Mouse (Mus musculus) 3T3-L1 (cell line): ENCODE measurements at regions not wholly inside any gene's neighbourhood (a gene's known extent, or its start where the extent isn't known, plus 50 kb on each side); places are given as distances from the start of the nearest gene placed in this dataset.

ENCODE experiments used
- DNase-seq: peaks from one replicate; pipeline ENCODE4 v3.0.0-alpha.2; 2015; ENCODE audit warnings: low read depth, low spot score

DNA sequence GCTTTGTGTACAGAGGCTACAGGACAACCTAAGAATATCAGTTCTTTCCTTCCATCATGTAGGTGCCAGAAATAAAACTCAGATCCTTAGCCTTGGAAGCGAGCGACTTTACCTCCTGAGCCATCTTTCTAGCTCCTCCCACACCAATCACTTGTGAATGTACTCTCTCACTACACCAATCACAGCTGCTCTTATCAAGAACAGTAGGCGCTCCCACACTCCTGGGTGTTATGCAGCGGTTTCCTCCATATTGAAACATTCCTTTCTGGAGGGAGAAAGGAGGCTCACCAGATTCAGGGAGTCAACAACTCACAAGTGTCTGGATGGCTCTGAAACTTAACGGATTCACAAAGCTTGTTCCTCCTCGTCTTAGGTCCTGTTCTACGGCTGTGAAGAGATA lies 168.1 kb upstream of the Arid2 start:
- no peak for DNase-seq

DNA sequence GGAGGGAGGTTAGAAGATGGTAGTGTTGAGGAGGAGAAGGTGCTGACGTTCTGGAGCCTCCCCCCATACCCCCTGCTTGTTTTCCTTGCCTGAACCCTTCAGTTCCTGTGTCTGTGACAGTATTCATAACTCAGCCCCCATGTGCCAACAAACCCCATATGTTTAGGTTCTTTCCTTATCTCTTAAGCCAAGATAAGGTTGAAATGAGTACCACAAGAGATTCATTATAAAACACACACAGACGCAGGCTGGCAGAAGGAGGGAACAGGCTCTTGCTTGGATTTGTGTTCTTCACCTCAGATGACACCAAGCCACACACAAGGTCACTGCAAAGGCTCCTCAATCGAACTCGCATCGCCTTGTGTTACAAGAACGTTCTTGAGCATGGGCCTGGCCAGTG lies 162.9 kb upstream of the Arid2 start:
- no peak for DNase-seq

- DNase-seq: no peak
Observed at GRCm38 (mm10) chr15:96129699-96130098, 157.6 kb upstream of the Arid2 start.

DNA sequence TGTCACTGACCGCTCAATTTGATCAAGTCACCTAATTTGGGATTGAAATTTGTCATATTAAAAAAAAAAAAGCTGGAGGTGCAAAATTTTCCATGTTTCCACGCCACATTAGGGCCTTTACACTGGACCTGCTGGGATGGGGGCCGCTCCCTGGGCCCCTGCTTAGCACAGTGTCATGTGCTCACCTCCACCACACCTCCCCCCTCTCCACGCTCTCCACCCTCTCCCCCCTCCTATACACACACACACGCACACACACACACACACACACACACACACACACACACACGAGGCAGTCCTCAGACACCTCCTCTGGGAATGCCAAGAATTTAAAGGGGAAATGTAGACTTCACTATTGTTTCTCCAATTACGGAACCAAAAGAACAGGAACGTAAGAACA lies 156.8 kb upstream of the Arid2 start:
- DNase-seq: no peak

GRCm38 (mm10) chr15:96131582-96132091 lies 155.7 kb upstream of the Arid2 start:
- no peak for DNase-seq

DNA sequence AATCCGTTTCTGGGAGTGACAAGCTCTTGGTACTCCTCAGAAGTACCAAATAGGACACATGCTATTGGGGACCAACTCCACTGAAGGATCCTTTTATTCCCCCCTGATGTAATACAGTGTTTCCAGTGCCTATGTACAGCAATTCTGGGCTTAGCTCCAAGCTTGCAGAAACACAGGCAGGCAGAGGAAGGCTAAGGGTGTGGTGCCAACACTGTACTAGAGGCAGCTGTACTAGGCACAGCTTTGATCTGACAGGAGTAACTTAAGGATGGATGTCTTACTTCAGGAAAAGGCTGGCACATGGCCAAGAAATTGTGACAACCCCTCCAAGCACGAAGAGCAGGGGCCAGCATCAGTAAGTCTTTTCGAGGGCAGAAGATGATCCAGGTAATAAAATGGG lies 154.7 kb upstream of the Arid2 start:
- peak; percentile 46 for DNase-seq

DNA sequence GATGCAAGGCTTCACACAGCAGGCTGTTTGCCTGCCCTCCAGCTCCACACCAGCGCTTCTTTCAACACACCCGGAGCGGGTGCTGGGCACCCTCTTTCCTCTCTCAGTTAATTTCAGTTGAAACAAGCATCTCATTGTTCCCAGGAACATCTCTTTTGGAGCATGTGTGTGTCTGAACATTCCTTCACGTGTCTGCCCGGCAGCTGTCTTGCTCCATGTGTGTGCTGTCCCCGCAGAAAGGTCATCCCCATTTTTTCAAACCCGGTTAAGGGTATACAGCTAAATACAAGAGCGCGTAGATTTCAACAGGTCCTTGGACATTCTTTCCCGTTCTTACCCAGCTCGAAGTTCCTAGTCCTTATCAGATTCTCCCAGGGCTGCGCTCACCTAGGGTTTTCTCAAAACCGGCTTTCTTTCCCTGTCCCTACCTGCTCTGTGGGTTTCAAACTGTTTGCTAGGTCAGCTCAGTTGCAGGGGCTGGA lies 152.0 kb upstream of the Arid2 start:
- DNase-seq: no peak

DNA sequence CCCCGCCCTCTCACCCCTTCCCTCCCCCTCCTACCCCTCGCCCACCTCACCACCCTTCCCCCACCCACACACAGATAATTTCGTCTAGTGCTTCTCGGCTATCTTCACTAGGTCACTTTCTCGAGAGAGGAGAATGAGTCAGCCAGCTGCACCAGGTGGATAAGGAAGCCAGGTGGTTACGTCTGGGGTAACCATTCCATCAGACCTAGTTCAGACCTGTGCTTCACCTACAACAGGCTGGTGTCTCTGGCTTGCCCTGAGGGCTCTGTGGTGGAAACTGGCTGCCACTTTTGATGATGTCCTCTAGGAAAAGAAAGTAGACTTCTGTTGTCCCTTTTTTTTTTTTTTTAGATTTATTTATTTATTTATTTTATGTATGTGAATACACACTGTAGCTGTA lies 151.5 kb upstream of the Arid2 start:
- no peak for DNase-seq

DNA sequence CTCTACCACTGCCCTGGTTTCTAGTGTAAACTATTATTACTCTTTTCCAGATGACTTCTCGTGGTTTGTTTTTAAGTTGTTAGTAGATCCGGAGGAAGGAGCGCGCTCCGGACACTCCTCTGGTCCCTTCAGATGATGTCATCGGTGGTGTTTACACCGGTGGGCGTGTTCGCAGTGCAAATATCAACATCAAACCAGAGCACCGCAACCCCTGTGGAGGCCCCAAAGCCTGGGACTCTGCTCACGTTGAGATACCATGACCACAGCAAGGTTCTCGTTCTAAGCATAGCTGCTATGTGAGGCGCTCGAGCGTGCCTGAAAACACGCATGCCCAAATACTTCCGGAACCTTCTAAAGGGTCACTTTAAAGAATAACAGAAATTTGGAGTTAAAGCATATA lies 149.8 kb upstream of the Arid2 start:
- no peak for DNase-seq

DNA sequence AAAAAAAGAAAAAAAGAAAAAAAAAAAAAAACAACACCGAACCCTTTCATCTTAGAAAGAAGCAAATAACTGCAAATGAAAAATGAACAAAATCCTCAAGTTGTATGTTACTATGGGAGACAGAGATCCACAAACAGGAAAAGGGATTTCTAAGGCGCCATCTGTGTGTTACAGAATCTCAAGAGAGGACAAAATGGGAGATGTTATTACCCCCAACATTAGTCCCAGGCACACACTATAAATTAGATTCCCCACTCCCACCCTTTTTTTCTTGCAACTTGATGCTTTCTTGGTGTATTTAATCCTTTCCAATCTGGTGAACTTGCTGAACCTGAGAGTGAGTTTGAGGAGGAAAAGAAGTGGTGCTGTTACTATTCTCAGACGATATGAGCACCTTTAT lies 149.4 kb upstream of the Arid2 start:
- no peak for DNase-seq

DNA sequence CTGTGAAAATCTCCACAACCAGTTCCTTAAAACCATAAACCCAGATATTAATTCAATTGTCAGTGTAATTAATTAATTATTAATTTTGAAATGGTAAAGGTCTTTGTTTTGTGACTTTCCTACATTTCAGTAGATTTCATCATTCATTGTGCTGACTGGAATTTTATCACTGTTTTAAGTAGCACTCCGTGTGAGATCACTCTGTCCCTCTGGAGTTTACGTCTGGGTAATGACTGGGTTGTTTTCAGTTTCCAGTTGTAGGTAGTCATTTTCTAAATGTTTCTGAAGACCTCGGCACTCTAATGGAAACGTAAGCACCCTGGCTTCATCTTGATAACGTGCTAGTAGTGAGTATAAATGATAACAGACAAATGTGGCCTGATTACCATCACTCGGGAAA lies 133.8 kb upstream of the Arid2 start:
- DNase-seq: no peak

DNA sequence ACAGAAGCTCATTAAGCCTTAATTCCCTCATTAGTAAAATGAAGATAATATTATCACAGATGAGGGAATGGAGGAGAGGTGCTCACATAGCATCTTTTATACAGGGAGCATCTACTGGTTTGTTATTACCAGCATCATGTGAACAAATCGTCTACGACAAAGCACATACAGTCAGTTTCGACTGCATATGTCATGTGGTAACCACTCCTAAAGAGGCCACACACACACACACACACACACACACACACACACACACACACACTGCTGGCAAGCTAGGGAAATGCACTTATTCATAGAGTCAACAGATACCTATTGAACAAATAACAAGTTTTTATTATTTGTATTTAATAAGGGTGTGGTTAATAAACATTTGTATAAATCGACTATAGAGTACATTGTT lies 129.0 kb upstream of the Arid2 start:
- DNase-seq: no peak

DNA sequence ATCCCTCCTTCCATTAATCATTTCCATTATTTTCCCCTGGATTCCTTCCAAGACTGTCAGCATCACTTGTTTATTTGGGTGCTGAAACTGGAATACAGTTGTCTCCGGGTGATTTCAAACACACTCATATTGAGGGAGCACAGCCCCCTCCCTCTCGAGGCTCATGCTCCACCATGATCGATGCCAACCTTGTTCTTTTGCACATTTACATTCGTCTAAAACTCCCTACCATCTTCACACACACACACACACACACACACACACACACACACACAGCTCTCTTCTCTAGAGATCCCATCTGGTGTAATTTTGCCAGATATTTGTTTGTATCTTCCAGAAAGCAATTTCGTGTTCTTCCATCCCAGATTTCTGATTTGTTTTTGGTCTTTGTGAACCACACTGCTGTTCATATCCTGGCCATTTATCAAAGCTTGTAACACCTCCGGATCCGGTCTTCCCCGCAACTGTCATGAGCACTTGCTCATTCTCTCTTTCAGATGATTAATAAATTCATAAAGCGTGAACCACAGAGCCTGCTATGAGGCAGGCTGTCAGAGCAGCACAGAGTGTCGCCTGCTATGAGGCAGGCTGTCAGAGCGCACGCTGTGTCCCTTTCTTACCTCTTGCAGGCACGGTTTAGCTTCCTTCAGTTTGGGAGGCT lies 122.4 kb upstream of the Arid2 start:
- no peak for DNase-seq

GRCm38 (mm10) chr15:96167256-96167655 lies 120.1 kb upstream of the Arid2 start:
- no peak for DNase-seq

DNA sequence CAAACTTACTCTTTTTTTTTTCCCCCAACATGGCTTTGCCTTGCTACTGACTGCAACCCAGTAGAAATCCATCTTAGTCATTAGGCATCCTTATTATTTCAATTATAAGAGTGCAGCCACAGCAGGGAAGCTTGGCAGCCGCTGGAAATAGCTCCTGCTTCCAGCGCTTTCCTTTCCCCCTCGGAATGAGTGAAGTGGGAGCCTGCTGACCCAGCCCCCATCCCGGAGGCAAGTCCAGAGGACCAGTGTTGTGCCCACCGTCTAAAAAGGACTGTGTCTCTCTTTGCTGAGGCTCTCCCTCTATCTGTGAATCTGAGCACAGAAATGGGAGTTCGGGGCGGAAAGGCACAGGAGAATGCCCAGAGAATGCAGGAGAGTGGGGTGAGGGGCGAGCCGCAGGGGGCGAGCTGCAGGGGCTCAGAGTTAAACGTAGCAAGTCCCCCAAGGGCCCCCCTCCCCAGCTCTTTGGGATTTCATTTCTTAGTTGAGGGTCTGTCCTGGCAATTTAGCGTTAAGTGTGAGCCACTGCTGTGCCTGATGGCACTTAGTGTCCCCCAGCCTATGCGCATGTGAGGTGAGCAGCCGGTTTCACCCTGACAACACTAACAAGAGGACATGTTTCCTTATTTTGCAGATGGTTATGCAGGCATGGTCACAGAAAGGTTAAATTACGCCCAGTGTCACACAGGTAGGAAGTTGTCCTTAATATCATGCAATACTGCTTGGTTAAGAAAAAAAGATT lies 117.4 kb upstream of the Arid2 start:
- DNase-seq: no peak

- DNase-seq: no peak
Observed at GRCm38 (mm10) chr15:96170986-96171769, 116.1 kb upstream of the Arid2 start.

DNA sequence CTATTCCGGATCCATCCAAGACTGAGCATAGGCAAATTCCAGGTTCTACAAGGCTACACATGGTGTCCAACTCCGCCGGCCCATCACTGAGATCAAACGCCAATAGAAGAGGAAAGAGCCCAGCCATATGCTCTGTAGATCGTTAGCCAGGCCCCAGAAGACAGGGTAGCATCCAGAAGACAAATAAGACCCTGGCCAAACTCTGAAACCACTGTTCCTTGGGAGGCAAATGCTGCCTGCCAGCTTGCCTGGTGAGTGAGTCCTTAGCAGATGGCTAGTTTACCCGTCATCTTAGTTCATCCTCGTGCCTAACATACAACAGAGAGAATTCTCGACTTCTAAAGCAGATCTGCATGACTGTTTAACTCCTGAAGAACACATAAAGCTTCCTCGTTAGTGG lies 109.4 kb upstream of the Arid2 start:
- no peak for DNase-seq

- DNase-seq: no peak
Observed at GRCm38 (mm10) chr15:96178374-96179109, 108.8 kb upstream of the Arid2 start.

DNA sequence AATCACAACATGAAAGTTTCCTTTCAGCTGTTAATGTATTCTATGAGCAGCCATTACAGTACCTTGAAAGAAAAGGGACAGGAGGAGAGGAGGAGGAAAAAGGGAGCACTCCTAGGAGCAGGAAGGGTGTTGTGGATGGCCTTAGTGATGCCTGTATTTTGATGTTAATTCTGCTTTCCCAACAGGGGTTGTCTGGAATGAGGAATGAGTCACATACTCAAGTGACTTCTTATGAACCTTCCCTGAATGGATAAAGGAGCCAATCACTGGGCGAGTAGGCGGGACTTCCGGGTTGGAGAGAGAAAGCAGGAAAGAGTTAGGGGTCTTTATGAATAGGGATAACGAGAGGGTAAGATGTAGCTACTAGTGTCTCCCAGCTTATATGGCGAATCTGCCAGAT lies 107.8 kb upstream of the Arid2 start:
- DNase-seq: peak; percentile 85

DNA sequence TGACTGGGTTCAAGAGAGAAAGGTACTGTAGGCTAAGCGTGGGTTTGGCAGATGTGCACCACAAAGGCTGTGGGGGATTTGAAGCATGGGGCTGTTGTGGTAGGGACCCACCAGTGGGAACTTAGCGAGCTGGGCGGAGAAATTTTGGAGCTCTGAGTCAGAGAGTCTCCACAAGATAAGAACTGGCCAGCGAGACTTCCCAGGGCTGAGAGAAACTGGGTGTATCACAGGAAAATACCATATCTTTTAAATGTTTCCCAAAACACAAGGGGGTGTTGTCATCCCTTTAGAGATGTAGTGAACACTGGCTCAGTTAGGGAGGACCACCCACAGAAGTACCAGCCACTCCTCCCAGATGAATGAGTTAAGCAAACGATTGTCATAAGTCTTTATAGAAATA lies 107.3 kb upstream of the Arid2 start:
- peak; percentile 65 for DNase-seq

GRCm38 (mm10) chr15:96180977-96181376 lies 106.3 kb upstream of the Arid2 start:
- no peak for DNase-seq

DNA sequence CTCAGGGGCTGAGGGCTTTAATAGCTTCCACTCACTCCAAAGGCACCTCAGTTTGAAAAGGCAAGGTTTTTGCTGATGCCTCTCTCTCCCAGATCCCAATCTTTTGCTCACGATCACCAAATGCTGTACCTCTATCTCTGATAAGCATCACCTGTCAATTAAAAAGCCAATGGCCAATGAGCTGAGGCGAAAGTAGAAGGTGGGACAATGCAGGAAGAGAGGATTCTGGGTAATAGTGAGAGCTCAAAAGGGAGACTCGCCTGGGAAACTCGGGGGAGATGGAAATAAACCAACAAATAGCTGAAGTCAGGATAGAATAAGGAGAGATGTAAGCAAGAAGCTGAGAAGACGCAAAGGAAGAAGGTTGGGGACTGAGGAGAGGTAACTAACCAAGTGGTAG lies 105.0 kb upstream of the Arid2 start:
- no peak for DNase-seq
